Mouse (Mus musculus) kidney, adult 11 months (tissue): Measurements from ENCODE around the gene Upb1.
"Not testable (repeated sequence)": the region's sequence is repeated elsewhere in the genome, so short reads cannot be mapped to it uniquely, and the experiment has no call there.

Experiments
- DNase-seq: peaks from one replicate; pipeline ENCODE4 v3.0.0; 2022

Upb1 gene

DNA sequence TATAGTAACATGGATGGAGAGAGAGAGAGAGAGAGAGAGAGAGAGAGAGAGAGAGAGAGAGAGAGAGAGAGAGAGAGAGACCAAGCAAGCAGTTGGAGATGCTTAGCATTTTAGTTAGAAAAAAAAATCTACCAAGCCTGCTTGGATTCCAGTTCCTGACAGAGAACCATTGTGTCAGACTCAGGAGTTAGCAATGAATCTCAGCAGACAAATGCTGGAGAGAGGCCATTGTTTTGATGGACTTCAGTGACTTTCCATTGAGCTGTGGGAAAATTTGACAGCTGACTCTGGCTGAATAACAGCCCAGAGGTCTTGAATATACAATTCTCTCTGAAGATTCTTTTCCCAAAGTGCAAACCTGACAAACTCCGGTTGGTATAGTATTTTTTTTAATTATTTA lies 56.9 kb downstream of the Upb1 start:
- no peak for DNase-seq

DNA sequence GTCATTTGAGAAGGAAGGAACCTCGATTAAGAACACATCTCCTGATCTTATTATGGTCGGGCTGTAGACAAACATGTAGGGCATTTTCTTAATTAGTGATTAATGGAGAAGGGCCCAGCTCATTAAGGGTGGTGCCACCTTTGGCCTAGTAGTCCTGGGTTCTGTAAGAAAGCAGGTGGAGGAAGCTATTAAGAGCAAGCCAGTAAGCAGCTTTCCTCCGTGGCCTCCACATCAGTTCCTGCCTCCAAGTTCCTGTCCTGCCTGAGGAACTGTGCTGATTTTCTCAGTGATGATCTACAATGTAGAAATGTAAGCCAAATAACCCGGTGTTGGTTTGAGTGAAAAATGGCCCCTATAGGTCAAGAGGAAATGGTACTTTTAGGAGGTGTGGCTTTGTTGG lies 57.4 kb downstream of the Upb1 start:
- no peak for DNase-seq

DNA sequence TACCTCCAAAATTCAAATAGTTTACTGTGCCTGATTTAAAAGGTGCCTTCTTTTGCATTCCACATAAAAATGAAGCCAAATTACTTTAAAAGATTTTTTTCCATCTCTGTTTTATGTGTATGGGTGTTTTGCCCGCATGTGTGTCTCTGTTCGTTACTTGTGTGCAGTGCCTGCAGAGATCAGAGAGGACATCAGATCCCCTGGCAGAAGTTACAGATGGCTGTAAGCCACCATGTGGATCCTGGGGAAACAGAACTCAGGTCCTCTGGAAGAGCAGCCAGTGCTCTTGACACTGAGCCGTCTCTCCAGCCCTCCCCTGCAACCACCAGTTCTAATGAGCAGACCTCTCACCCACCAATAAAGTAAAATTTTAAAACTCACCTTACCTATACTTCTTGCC lies 61.8 kb downstream of the Upb1 start:
- DNase-seq, result no peak

DNA sequence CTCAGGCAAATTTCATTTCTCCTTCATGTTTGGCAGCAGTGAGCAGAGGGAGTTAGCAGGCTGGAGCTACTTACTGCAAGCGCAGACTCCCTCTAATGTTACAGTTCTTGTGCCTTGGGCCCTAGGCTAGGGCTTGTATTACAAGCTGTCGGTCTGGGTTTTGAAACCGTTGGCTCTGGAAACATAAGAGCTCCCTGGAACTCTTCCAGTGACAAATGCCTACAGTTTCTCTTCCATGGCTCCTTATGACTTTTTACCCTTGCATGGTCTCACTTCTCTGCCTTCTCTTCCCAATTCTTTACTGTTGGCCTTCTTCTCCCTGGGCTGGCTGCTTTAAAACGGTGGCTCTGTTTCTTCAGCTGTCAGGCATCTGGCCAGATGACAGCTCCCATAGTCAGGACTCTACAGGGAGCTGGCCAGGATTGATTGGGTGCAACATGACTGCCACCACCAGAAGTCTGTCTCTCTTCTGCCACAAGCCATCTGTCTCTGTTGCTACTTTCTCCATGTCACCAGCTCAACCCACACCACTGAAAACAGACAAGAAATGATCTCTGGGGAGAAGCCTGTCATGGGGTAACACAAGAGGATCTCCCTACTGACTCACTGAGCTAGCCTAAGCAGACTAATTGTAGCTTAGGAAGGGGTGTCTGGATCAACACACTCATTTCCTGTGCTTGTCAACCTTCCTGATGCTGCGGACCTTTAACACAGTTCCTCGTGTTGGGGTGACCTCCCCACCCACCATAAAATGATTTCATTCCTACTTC lies 65.1 kb downstream of the Upb1 start:
- no peak for DNase-seq

DNA sequence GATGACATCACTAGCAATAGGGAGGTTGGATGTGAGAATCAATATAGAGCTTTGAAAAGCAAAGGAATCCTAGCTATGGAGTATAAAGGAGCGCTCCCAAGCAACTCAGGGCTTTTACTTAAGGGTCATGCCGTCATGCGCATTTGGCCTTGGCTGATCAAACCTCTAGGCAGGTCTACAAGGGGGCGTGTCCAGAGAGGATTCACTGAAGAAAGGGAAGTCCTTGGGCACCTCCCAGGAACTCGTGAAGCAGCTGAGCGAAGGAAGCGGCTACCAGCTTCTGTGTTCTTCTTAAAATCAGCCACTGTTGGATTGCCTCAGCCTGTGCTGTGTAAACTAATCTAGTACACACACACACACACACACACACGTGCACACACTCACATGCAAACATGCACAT lies 72.5 kb downstream of the Upb1 start:
- no peak for DNase-seq

DNA sequence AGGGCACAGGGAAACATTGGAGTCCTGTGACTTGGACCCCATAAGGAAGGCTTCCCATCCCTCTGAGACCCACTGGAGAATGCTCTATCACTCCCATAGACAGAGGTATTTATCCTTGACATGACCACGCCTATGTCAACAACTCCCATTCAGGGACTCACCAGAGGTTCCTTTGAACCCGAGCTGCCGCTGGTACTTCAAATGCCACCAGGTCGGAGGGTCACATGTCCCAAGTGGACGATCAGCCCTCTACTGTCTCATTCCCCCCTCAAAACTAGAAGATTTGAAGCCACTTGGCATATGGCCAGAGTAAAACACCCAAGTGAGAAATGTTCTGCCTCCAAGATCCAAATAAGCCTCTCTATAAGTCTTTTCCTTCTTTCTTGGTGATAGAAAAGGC lies 73.7 kb downstream of the Upb1 start:
- DNase-seq, result no peak

DNA sequence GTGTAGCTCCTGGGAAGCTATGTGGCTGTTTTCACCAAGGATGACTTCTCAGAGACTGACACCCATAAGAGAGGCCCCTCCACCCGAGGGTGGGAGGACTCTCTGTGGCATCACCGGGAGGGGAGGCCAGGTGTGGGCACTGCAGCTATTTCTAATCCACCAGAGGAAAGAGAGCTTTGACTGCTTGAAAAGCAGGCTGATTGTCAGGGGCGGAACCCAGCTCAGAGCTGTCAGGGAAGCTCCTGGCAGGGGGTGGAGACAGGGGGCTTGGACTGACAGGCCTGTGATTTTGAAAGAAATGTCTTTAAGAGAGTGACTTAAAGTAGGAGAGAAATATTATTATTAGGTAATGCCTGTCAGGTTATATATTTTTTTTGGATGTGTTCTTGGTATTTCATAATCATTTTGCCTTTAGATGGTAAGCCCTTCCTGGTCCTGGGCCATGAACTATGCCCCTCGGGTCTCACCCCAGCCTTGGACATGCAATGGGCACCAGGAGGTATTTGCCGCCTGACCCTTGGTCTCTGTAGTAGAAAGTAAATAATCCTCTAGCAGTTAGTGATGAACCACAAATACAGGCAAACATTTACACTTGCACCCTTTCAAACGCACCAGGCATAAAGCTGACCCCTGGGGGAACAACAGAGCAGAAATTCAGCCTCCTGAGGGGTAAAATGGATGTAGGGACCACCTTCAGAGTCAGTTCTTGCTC lies 74.4 kb downstream of the Upb1 start:
- not testable (repeated sequence) for DNase-seq

DNA sequence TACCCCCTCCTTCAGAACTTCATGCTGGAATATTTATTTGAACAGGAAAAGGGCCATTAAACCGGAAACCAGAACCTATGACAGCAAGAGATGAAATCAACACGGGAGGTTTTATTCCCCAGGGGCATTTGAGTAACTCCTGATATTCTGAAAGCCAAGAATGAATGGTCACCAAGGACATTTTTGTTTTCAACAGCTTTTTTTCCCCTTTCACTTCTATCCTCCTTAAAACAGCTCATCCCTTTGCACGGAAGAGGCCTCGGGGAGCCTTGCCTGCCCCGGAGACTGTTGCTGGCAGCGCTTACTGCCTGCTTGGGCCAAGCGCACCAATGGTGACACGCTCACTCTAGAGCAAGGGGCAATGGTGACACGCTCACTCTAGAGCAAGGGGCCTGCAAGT lies 76.1 kb downstream of the Upb1 start:
- no peak for DNase-seq

DNA sequence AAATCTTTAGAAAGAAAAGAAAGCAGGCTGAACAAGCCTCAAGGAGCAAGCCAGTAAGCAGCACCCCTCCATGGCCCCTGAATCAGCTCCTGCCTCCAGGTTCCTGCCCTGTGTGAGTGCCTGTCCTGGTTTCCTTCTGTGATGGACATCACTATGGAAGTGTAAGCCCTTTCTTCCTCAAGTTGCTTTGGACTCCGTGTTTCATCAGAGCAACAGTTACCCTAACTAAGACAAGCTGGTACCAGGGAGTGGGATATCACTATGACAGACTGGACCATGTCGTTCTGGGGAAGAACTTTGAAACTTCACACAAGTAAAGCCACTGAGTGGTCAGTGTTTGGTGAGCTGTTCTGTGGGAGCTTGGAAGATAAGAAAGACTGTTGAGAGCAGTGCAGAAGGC lies 79.0 kb downstream of the Upb1 start:
- DNase-seq, result no peak

DNA sequence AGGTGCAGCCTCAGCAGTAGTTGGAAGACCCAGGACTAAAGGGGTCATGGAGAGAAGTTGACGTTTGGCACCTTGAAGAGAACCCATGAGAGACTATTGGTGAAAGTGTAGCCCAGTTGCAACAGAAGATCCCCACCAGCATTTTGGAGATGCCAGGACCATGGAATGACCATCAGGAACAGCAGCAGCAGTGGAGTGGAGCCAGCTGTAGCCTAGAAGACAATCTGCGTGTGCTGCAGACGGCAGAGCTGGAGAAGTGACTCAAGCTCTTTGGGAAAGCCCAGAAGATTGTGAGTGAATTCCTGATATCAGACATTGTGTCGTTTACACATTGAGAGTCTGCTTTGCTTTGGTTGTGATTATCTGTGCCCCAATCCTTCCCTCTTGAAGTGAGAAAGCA lies 80.8 kb downstream of the Upb1 start:
- DNase-seq, result no peak

DNA sequence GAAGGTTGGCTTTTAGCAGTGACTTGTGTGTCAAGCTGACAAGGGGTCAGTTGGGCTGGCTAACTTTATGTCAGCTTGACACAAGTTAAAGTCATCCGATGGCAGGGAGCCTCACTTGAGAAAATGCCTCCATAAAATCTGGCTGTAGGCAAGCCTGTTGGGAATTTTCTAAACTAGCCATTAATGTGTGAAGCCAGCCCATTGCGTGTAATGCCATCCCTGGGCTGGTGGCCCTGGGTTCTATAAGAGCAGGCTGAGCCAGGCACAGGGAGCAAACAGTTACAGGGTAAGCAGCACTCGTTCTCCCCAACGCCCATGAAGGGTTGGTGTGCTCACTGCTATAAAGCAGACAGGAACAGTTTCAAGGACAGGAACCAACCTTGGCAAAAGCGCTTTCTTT lies 81.4 kb downstream of the Upb1 start:
- DNase-seq, result no peak

DNA sequence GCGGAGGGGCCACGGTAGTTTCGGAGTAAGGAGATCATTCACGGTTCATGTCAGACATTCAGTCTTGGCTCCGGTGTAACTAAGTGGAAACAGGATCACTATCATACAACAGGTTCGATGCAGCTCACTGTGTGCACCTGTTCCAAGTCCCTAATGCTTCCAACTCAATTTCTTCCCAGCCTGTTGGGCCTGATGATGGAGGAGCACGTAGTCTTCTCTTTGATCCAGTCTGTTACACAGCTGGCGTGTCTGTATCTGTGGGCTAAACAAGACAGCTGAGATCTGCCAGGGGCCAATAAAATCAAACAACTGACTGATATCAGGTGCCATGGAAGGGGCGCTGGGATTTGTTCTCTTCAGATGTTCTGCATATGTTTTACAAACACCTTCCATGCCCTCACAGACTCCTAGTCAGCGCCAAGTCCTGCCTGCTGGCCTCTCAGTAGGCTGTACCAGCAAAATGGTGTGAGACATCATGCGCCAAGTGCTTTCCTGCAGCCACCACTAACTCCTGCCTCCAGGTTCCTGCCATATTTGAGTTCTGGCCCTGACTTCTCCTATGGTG lies 82.1 kb downstream of the Upb1 start:
- DNase-seq, result no peak

DNA sequence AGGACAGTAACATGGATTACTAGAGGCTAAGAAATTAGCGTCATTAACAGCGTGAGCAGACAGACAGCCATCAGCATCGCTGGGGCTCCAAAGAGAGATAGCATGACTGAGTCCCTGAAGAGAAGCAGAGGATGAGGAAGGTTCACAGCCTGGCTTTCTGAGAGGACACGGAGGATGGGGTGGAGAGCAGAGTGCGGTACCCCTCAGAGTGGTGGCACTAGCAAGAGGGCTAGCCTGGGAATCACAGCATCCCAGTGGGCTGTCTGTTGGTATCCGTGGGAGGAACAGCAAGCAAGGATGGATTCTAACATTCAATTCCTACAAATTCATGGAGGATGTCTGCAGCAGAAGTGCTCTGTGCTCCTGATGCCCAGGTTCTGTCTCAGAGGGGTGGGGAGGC lies 83.2 kb downstream of the Upb1 start:
- DNase-seq, result no peak

DNA sequence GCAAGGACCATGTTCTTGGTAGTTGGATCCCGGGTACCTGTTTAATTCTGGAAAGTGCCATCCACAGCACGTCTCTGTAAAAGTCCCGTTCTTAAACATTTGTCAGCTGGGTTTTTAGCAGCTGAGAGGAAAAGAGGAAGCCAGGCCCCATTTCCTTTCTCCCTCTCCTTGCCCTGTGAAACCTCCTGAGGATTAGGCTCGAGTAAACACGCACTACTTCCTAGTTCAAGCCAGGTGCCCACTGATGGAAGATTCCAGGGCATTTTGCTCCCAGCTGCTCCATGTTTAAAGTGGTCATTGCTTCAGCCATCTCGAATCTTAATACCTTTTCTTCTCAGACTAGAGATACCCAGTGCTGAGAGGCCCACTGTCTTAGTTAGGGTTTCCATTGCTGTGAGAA lies 83.9 kb downstream of the Upb1 start:
- DNase-seq, result no peak

DNA sequence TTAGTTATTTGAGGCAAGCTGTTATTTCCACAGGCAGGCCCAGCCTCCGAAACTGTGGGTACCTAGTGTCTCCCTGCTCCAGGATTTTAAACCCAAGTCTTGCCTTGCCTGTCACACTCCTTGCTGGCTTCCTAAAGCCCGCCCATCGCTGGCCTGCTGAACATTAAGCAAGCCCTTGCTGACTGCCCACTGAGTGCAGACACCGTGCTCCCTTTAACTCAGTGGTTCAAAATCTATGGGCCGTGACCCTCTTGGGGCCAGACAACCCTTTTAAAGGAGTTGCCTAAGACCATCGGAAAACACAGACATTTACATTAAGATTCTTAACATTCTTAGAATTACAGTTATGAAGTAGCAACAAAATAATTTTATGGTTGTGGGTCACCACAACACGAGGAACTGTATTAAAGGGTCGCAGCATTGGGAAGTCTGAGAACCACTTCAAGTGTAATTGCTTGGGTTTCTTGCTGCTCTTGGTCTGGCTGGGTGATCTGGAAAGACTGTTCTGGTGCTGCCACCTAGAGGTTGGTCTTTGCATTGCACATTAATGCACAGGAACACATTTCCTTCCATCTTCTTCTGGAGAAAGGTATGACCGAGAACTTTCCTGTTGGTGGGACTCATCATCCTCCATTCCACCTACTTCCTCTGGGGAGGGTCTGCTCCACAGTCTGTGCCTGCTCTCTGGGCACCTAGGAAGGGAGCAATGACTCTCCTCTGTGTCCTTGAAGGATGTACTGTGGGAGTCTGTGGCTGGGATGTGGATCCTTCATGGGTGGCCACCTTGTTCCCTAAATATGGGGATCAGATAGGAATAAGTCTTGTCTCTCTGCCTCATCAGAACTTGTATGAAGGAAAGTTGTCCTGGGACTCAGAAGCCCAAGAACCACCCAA lies 85.4 kb downstream of the Upb1 start:
- DNase-seq, result peak; percentile 67

DNA sequence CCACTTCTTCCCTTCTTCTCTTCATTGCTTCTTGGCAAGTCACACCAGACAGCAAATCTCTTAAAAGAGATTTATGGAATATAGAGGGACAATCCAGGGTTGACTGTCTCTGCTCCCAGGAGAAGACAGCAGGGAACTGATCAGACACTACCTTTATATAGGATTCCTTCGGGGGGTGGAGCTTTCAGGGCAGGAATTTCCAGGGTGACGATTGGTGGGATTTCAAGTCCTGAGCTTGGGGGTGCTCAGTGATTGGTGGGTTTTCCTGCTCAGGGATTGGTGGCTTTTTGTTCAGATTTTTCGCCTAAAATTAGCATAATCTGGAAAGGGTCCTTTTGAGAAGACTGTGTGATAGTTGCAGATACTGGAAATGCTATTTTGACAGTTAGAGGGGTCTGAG lies 86.2 kb downstream of the Upb1 start:
- DNase-seq, result no peak

DNA sequence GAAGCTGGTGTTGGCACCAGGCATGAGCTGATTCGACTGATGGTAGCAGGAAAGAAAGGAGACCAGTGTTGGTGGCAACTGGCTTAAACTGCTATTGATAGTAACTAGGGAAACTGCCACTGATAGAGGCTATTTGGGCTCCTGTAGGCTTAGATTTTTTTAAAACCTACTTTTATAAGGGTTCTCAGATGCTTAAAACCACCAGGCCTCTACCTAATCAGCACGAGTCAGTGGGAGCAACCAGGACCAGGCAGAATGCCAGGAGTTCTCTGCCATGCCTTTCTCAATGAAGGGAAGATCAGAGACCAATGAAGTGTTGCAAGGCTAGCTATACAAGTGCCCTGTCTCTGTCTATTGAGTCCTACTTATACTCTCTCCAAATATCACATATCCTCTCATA lies 88.6 kb downstream of the Upb1 start:
- no peak for DNase-seq

DNA sequence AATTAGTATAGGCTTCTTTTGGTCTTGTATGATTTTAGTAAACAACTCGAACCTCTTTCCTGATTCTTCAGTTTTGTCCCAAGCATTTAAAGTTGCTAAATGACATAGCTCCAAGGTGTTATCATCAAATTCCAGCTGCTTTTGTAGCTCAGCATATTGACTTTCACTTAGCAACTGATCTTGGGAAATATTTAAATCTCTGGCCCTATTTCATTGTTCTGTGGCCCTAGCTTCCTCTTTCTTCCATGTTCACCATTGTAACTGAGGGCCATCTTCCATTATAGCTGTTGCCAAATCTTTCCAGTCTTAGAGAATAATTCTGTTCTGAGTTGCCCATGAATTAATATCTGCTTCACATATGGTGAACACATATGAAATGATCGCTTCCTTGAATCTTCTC lies 89.8 kb downstream of the Upb1 start:
- DNase-seq, result no peak
